Mouse (Mus musculus): ENCODE results near the gene Tfpi. TPM values are rescaled to one million over a fixed set of nuclear protein-coding genes. Genes with fewer than 3 reads are reported as not detected.
A peak's percentile ranks its signal among the peaks of the same experiment; 100 is the strongest.

Tfpi gene
- polyA plus RNA-seq, 1 experiment from 2014 or later, result 53.9 TPM

- Histone ChIP-seq H3K9ac (ENCODE audit: low read length) (no peak overlapping the region), H3K4me1 (replicated peaks; ENCODE audit: control insufficient read depth, insufficient read depth, low read length) (no peaks in the 10 kb centered on the region), H3K4me2 (ENCODE audit: low read length) (no peak overlapping the region), H3K9me3 (ENCODE audit: control insufficient read depth, low read length) (no peaks in the 10 kb centered on the region), H3K27ac (ENCODE audit: low read depth) (no peak overlapping the region), H3K27me3 (replicated peaks; ENCODE audit: control insufficient read depth, insufficient read depth, low read length) (no peaks in the 10 kb centered on the region), H3K4me3 (ENCODE audit: low read depth, low read length) (no peak overlapping the region), H3K36me3 (ENCODE audit: control insufficient read depth, insufficient read depth, low read length) (peaks cover 23% of the 10 kb centered on the region)
- DNase-seq (ENCODE audit: low spot score) (no peak), ATAC-seq (replicated peaks; ENCODE audit: low FRiP score, low TSS enrichment, low read depth) (no peak)
- 73% methylated on average over 5 of the region's 5 CpGs for WGBS
Observed at GRCm38 (mm10) chr2:84441940-84442339, 34.6 kb downstream of the Tfpi start.

- H3K4me2 ChIP-seq (ENCODE audit: low read length), result peak overlapping the region; percentile 11; the same call in 1 of the 2 replicates
- no peak overlapping the region for H3K9ac ChIP-seq (ENCODE audit: low read length)
- H3K27ac ChIP-seq (ENCODE audit: low read depth), result no peak overlapping the region
- H3K27me3 ChIP-seq (replicated peaks; ENCODE audit: control insufficient read depth, insufficient read depth, low read length), result no peaks in the 10 kb centered on the region
- no peak overlapping the region for H3K4me3 ChIP-seq (ENCODE audit: low read depth, low read length)
- no peak for DNase-seq (ENCODE audit: low spot score)
- no peaks in the 10 kb centered on the region for H3K9me3 ChIP-seq (ENCODE audit: control insufficient read depth, low read length)
- peaks cover 4% of the 10 kb centered on the region; the same call in 1 of the 2 replicates for H3K4me1 ChIP-seq (replicated peaks; ENCODE audit: control insufficient read depth, insufficient read depth, low read length)
- no peaks in the 10 kb centered on the region for H3K36me3 ChIP-seq (ENCODE audit: control insufficient read depth, insufficient read depth, low read length)
- WGBS, result 45% methylated on average over 11 of the region's 11 CpGs
- ATAC-seq (replicated peaks; ENCODE audit: low FRiP score, low TSS enrichment, low read depth), result peak; percentile 37; the same call in 1 of the 2 replicates
Observed at GRCm38 (mm10) chr2:84429724-84430123, 46.9 kb downstream of the Tfpi start.

DNA sequence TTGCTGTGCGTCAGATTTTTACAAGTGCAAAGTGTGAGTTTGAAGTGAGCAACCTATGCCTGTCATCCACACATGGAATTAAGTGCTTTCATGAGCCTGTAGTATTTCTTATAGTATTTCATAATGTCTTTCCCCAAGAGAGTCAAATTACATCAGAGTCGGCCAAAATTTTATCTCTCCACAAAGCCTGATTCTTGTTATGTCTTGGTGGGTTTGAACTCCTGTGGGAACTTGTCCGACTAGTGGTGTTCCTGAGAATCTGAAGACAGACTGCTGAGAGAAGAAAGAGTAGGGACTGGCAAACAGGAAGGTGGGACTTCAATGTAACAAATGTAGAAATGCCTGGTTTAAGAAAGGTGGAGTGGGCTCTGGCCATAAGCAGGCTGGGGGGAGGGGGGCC, 47.7 kb downstream of the Tfpi start:
- Histone ChIP-seq H3K36me3 (ENCODE audit: control insufficient read depth, insufficient read depth, low read length) (no peaks in the 10 kb centered on the region), H3K27me3 (replicated peaks; ENCODE audit: control insufficient read depth, insufficient read depth, low read length) (no peaks in the 10 kb centered on the region), H3K27ac (ENCODE audit: low read depth) (no peak overlapping the region), H3K4me2 (ENCODE audit: low read length) (no peak overlapping the region), H3K4me3 (ENCODE audit: low read depth, low read length) (no peak overlapping the region), H3K9ac (ENCODE audit: low read length) (no peak overlapping the region), H3K9me3 (ENCODE audit: control insufficient read depth, low read length) (no peaks in the 10 kb centered on the region), H3K4me1 (replicated peaks; ENCODE audit: control insufficient read depth, insufficient read depth, low read length) (peaks cover 9% of the 10 kb centered on the region; the same call in 1 of the 2 replicates)
- ATAC-seq (replicated peaks; ENCODE audit: low FRiP score, low TSS enrichment, low read depth), result no peak
- WGBS, result 39% methylated on average over 3 of the region's 3 CpGs
- DNase-seq (ENCODE audit: low spot score), result no peak

GRCm38 (mm10) chr2:84426531-84426930, 50.0 kb downstream of the Tfpi start:
- H3K4me1 ChIP-seq (replicated peaks; ENCODE audit: control insufficient read depth, insufficient read depth, low read length), result peaks cover 9% of the 10 kb centered on the region; the same call in 1 of the 2 replicates
- DNase-seq (ENCODE audit: low spot score) (no peak), ATAC-seq (replicated peaks; ENCODE audit: low FRiP score, low TSS enrichment, low read depth) (no peak)
- H3K36me3 ChIP-seq (ENCODE audit: control insufficient read depth, insufficient read depth, low read length), result no peaks in the 10 kb centered on the region
- H3K27me3 ChIP-seq (replicated peaks; ENCODE audit: control insufficient read depth, insufficient read depth, low read length), result no peaks in the 10 kb centered on the region
- no peak overlapping the region; the same call in 1 of the 2 replicates for H3K4me2 ChIP-seq (ENCODE audit: low read length)
- H3K27ac ChIP-seq (ENCODE audit: low read depth), result no peak overlapping the region
- no peaks in the 10 kb centered on the region for H3K9me3 ChIP-seq (ENCODE audit: control insufficient read depth, low read length)
- no peak overlapping the region for H3K4me3 ChIP-seq (ENCODE audit: low read depth, low read length)
- H3K9ac ChIP-seq (ENCODE audit: low read length), result no peak overlapping the region
- 54% methylated on average over 4 of the region's 4 CpGs for WGBS

GRCm38 (mm10) chr2:84425138-84425537, 51.4 kb downstream of the Tfpi start, which contains the start of gene Calcrl:
TSS of gene Calcrl (minus strand) at chr2:84425411.
- H3K4me2 ChIP-seq (ENCODE audit: low read length), result peak within 1 kb of the TSS; percentile 58
- H3K36me3 ChIP-seq (ENCODE audit: control insufficient read depth, insufficient read depth, low read length), result no peaks in the 10 kb centered on the region
- ATAC-seq (replicated peaks; ENCODE audit: low FRiP score, low TSS enrichment, low read depth) (peak; percentile 77), DNase-seq (ENCODE audit: low spot score) (peak; percentile 71)
- H3K9me3 ChIP-seq (ENCODE audit: control insufficient read depth, low read length), result no peaks in the 10 kb centered on the region
- WGBS, result under 1% methylated on average over 10 of the region's 10 CpGs
- H3K27ac ChIP-seq (ENCODE audit: low read depth), result peak within 1 kb of the TSS; percentile 77
- no peaks in the 10 kb centered on the region for H3K27me3 ChIP-seq (replicated peaks; ENCODE audit: control insufficient read depth, insufficient read depth, low read length)
- peak within 1 kb of the TSS; percentile 47 for H3K4me3 ChIP-seq (ENCODE audit: low read depth, low read length)
- H3K4me1 ChIP-seq (replicated peaks; ENCODE audit: control insufficient read depth, insufficient read depth, low read length), result peaks cover 9% of the 10 kb centered on the region; the same call in 1 of the 2 replicates
- H3K9ac ChIP-seq (ENCODE audit: low read length), result peak within 1 kb of the TSS; percentile 43

- Histone ChIP-seq H3K9ac (ENCODE audit: low read length) (no peak overlapping the region), H3K27ac (ENCODE audit: low read depth) (no peak overlapping the region), H3K27me3 (replicated peaks; ENCODE audit: control insufficient read depth, insufficient read depth, low read length) (no peaks in the 10 kb centered on the region), H3K4me2 (ENCODE audit: low read length) (no peak overlapping the region), H3K4me3 (ENCODE audit: low read depth, low read length) (no peak overlapping the region), H3K36me3 (ENCODE audit: control insufficient read depth, insufficient read depth, low read length) (no peaks in the 10 kb centered on the region), H3K9me3 (ENCODE audit: control insufficient read depth, low read length) (no peaks in the 10 kb centered on the region), H3K4me1 (replicated peaks; ENCODE audit: control insufficient read depth, insufficient read depth, low read length) (no peaks in the 10 kb centered on the region)
- 82% methylated on average over 4 of the region's 4 CpGs for WGBS
- no peak for ATAC-seq (replicated peaks; ENCODE audit: low FRiP score, low TSS enrichment, low read depth)
- DNase-seq (ENCODE audit: low spot score), result no peak
Observed at GRCm38 (mm10) chr2:84416501-84416900, 60.1 kb downstream of the Tfpi start.

GRCm38 (mm10) chr2:84409796-84410592, 66.6 kb downstream of the Tfpi start:
- Histone ChIP-seq H3K27me3 (replicated peaks; ENCODE audit: control insufficient read depth, insufficient read depth, low read length) (no peaks in the 10 kb centered on the region), H3K9ac (ENCODE audit: low read length) (no peak overlapping the region), H3K4me1 (replicated peaks; ENCODE audit: control insufficient read depth, insufficient read depth, low read length) (no peaks in the 10 kb centered on the region), H3K27ac (ENCODE audit: low read depth) (no peak overlapping the region), H3K9me3 (ENCODE audit: control insufficient read depth, low read length) (no peaks in the 10 kb centered on the region), H3K4me3 (ENCODE audit: low read depth, low read length) (no peak overlapping the region), H3K36me3 (ENCODE audit: control insufficient read depth, insufficient read depth, low read length) (no peaks in the 10 kb centered on the region), H3K4me2 (ENCODE audit: low read length) (no peak overlapping the region)
- ATAC-seq (replicated peaks; ENCODE audit: low FRiP score, low TSS enrichment, low read depth) (no peak), DNase-seq (ENCODE audit: low spot score) (no peak)

DNA sequence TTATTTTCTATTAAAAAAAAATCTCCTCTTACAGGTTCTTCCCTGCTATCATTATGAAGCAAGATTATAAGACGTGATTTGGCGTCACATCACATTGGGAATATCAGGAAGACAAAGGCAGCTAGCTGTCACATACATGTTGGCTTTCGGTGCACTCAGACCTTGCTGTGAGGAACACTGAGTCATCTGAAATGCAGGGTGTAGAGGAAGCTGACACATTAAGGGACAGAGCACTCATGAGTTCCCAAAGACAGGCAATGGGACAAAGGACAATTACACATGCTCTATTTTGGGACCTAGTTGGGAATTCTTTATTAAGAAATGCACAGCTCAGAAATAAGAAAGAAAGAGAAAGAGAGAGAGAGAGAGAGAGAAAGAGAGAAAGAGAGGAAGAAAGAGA, 71.7 kb downstream of the Tfpi start:
- Histone ChIP-seq H3K27ac (ENCODE audit: low read depth) (no peak overlapping the region), H3K4me3 (ENCODE audit: low read depth, low read length) (no peak overlapping the region), H3K4me1 (replicated peaks; ENCODE audit: control insufficient read depth, insufficient read depth, low read length) (no peaks in the 10 kb centered on the region), H3K9ac (ENCODE audit: low read length) (no peak overlapping the region), H3K4me2 (ENCODE audit: low read length) (no peak overlapping the region), H3K27me3 (replicated peaks; ENCODE audit: control insufficient read depth, insufficient read depth, low read length) (no peaks in the 10 kb centered on the region), H3K36me3 (ENCODE audit: control insufficient read depth, insufficient read depth, low read length) (no peaks in the 10 kb centered on the region), H3K9me3 (ENCODE audit: control insufficient read depth, low read length) (no peaks in the 10 kb centered on the region)
- WGBS, result 93% methylated on average over 3 of the region's 3 CpGs
- ATAC-seq (replicated peaks; ENCODE audit: low FRiP score, low TSS enrichment, low read depth) (no peak), DNase-seq (ENCODE audit: low spot score) (no peak)

DNA sequence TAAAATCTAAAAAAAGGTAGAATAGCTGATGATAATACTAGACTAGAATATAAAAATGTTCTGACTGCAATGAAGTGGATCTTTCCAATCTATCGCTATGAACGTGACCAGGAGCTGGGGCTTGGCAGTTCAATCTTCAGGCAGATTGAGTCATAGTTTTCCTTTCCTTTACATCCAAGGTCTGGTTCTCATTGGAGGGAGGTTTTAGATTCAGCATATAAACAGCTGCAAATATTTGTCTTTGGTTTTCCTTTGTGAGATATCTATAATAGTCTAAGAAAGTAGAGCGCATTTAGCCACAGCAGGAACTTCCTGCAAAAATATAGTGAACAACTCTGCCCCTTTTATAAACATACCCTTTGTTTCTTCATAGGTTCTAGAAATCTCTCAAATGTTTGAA, 73.9 kb downstream of the Tfpi start:
- WGBS, result 63% methylated on average over 3 of the region's 3 CpGs
- Histone ChIP-seq H3K4me1 (replicated peaks; ENCODE audit: control insufficient read depth, insufficient read depth, low read length) (no peaks in the 10 kb centered on the region), H3K4me2 (ENCODE audit: low read length) (no peak overlapping the region), H3K4me3 (ENCODE audit: low read depth, low read length) (no peak overlapping the region), H3K9ac (ENCODE audit: low read length) (no peak overlapping the region), H3K27me3 (replicated peaks; ENCODE audit: control insufficient read depth, insufficient read depth, low read length) (no peaks in the 10 kb centered on the region), H3K27ac (ENCODE audit: low read depth) (no peak overlapping the region), H3K36me3 (ENCODE audit: control insufficient read depth, insufficient read depth, low read length) (no peaks in the 10 kb centered on the region), H3K9me3 (ENCODE audit: control insufficient read depth, low read length) (no peaks in the 10 kb centered on the region)
- ATAC-seq (replicated peaks; ENCODE audit: low FRiP score, low TSS enrichment, low read depth) (no peak), DNase-seq (ENCODE audit: low spot score) (no peak)

All from intestine, embryonic 14.5 days (tissue).